Mouse (Mus musculus): ENCODE data around the gene Pitx2. TPM values are rescaled to one million over a fixed set of nuclear protein-coding genes. Genes with fewer than 3 reads are reported as not detected.

Pitx2 gene
- polyA plus RNA-seq, 1 experiment from 2014 or later = 35.6 TPM

GRCm38 (mm10) chr3:129216911-129217561 lies 17.4 kb downstream of the Pitx2 start:
- Histone ChIP-seq H3K4me1 (replicated peaks; ENCODE audit: control insufficient read depth, insufficient read depth, low read length) (peaks cover 6% of the 10 kb centered on the region; the same call in 1 of the 2 replicates), H3K27me3 (replicated peaks; ENCODE audit: control insufficient read depth, insufficient read depth, low read length) (peaks cover 89% of the 10 kb centered on the region), H3K4me3 (ENCODE audit: low read depth, low read length) (peak overlapping the region; percentile 53), H3K9me3 (ENCODE audit: control insufficient read depth, low read length) (no peaks in the 10 kb centered on the region), H3K4me2 (ENCODE audit: low read length) (peak overlapping the region; percentile 75), H3K9ac (ENCODE audit: low read length) (peak overlapping the region; percentile 59), H3K36me3 (ENCODE audit: control insufficient read depth, insufficient read depth, low read length) (no peaks in the 10 kb centered on the region), H3K27ac (ENCODE audit: low read depth) (peak overlapping the region; percentile 20)
- WGBS = 16% methylated on average over 34 of the region's 34 CpGs
- DNase-seq (ENCODE audit: low spot score) (peak; percentile 83), ATAC-seq (replicated peaks; ENCODE audit: low FRiP score, low TSS enrichment, low read depth) (no peak)

- peaks cover 89% of the 10 kb centered on the region for H3K27me3 ChIP-seq (replicated peaks; ENCODE audit: control insufficient read depth, insufficient read depth, low read length)
Observed at GRCm38 (mm10) chr3:129217862-129218370, 18.2 kb downstream of the Pitx2 start.

GRCm38 (mm10) chr3:129218371-129218921 lies 18.8 kb downstream of the Pitx2 start:
- Histone ChIP-seq H3K36me3 (ENCODE audit: control insufficient read depth, insufficient read depth, low read length) (no peaks in the 10 kb centered on the region), H3K9ac (ENCODE audit: low read length) (peak overlapping the region; percentile 59), H3K4me2 (ENCODE audit: low read length) (peak overlapping the region; percentile 75), H3K4me1 (replicated peaks; ENCODE audit: control insufficient read depth, insufficient read depth, low read length) (peaks cover 6% of the 10 kb centered on the region; the same call in 1 of the 2 replicates), H3K27ac (ENCODE audit: low read depth) (peak overlapping the region; percentile 54; the same call in 1 of the 2 replicates), H3K4me3 (ENCODE audit: low read depth, low read length) (peak overlapping the region; percentile 53), H3K9me3 (ENCODE audit: control insufficient read depth, low read length) (no peaks in the 10 kb centered on the region), H3K27me3 (replicated peaks; ENCODE audit: control insufficient read depth, insufficient read depth, low read length) (peaks cover 89% of the 10 kb centered on the region)
- no peak for ATAC-seq (replicated peaks; ENCODE audit: low FRiP score, low TSS enrichment, low read depth)
- peak; percentile 83 for DNase-seq (ENCODE audit: low spot score)
- WGBS = 17% methylated on average over 41 of the region's 41 CpGs

More at GRCm38 (mm10) chr3:129217862-129218370, 18.2 kb downstream of the Pitx2 start:
- peak overlapping the region; percentile 54; the same call in 1 of the 2 replicates for H3K27ac ChIP-seq (ENCODE audit: low read depth)
- 14% methylated on average over 12 of the region's 12 CpGs for WGBS
- DNase-seq (ENCODE audit: low spot score) (peak; percentile 81), ATAC-seq (replicated peaks; ENCODE audit: low FRiP score, low TSS enrichment, low read depth) (no peak)
- H3K9me3 ChIP-seq (ENCODE audit: control insufficient read depth, low read length) = no peaks in the 10 kb centered on the region
- peak overlapping the region; percentile 53 for H3K4me3 ChIP-seq (ENCODE audit: low read depth, low read length)
- H3K36me3 ChIP-seq (ENCODE audit: control insufficient read depth, insufficient read depth, low read length) = no peaks in the 10 kb centered on the region
- peak overlapping the region; percentile 75 for H3K4me2 ChIP-seq (ENCODE audit: low read length)
- peaks cover 6% of the 10 kb centered on the region; the same call in 1 of the 2 replicates for H3K4me1 ChIP-seq (replicated peaks; ENCODE audit: control insufficient read depth, insufficient read depth, low read length)
- H3K9ac ChIP-seq (ENCODE audit: low read length) = peak overlapping the region; percentile 59

GRCm38 (mm10) chr3:129220086-129220670 lies 20.5 kb downstream of the Pitx2 start:
- WGBS = 18% methylated on average over 7 of the region's 7 CpGs
- no peak overlapping the region for H3K27ac ChIP-seq (ENCODE audit: low read depth)
- H3K4me2 ChIP-seq (ENCODE audit: low read length) = peak overlapping the region; percentile 30; the same call in 1 of the 2 replicates
- no peak overlapping the region for H3K9ac ChIP-seq (ENCODE audit: low read length)
- peaks cover 93% of the 10 kb centered on the region for H3K27me3 ChIP-seq (replicated peaks; ENCODE audit: control insufficient read depth, insufficient read depth, low read length)
- H3K4me1 ChIP-seq (replicated peaks; ENCODE audit: control insufficient read depth, insufficient read depth, low read length) = no peaks in the 10 kb centered on the region; the same call in 1 of the 2 replicates
- DNase-seq (ENCODE audit: low spot score) (peak; percentile 58), ATAC-seq (replicated peaks; ENCODE audit: low FRiP score, low TSS enrichment, low read depth) (no peak)
- no peak overlapping the region for H3K4me3 ChIP-seq (ENCODE audit: low read depth, low read length)
- H3K36me3 ChIP-seq (ENCODE audit: control insufficient read depth, insufficient read depth, low read length) = no peaks in the 10 kb centered on the region
- H3K9me3 ChIP-seq (ENCODE audit: control insufficient read depth, low read length) = no peaks in the 10 kb centered on the region

GRCm38 (mm10) chr3:129220681-129221379 lies 21.2 kb downstream of the Pitx2 start:
- WGBS = 13% methylated on average over 24 of the region's 24 CpGs
- Histone ChIP-seq H3K9ac (ENCODE audit: low read length) (peak overlapping the region; percentile 29; the same call in 1 of the 2 replicates), H3K36me3 (ENCODE audit: control insufficient read depth, insufficient read depth, low read length) (no peaks in the 10 kb centered on the region), H3K9me3 (ENCODE audit: control insufficient read depth, low read length) (no peaks in the 10 kb centered on the region), H3K4me3 (ENCODE audit: low read depth, low read length) (peak overlapping the region; percentile 8; the same call in 1 of the 2 replicates), H3K4me1 (replicated peaks; ENCODE audit: control insufficient read depth, insufficient read depth, low read length) (no peaks in the 10 kb centered on the region), H3K27me3 (replicated peaks; ENCODE audit: control insufficient read depth, insufficient read depth, low read length) (peaks cover 94% of the 10 kb centered on the region), H3K27ac (ENCODE audit: low read depth) (peak overlapping the region; percentile 65; the same call in 1 of the 2 replicates), H3K4me2 (ENCODE audit: low read length) (peak overlapping the region; percentile 40)
- DNase-seq (ENCODE audit: low spot score) (peak; percentile 80), ATAC-seq (replicated peaks; ENCODE audit: low FRiP score, low TSS enrichment, low read depth) (no peak)

GRCm38 (mm10) chr3:129221380-129222260 lies 21.9 kb downstream of the Pitx2 start:
- peaks cover 94% of the 10 kb centered on the region for H3K27me3 ChIP-seq (replicated peaks; ENCODE audit: control insufficient read depth, insufficient read depth, low read length)
- DNase-seq (ENCODE audit: low spot score) = peak; percentile 64
- peak overlapping the region; percentile 9 for H3K4me3 ChIP-seq (ENCODE audit: low read depth, low read length)
- H3K36me3 ChIP-seq (ENCODE audit: control insufficient read depth, insufficient read depth, low read length) = no peaks in the 10 kb centered on the region
- H3K9me3 ChIP-seq (ENCODE audit: control insufficient read depth, low read length) = no peaks in the 10 kb centered on the region
- ATAC-seq (replicated peaks; ENCODE audit: low FRiP score, low TSS enrichment, low read depth) = no peak
- peak overlapping the region; percentile 65; the same call in 1 of the 2 replicates for H3K27ac ChIP-seq (ENCODE audit: low read depth)
- H3K4me2 ChIP-seq (ENCODE audit: low read length) = peak overlapping the region; percentile 40
- H3K9ac ChIP-seq (ENCODE audit: low read length) = peak overlapping the region; percentile 29; the same call in 1 of the 2 replicates
- whole genome bisulfite sequencing = 8% methylated on average over 27 of the region's 27 CpGs
- H3K4me1 ChIP-seq (replicated peaks; ENCODE audit: control insufficient read depth, insufficient read depth, low read length) = no peaks in the 10 kb centered on the region

- H3K9ac ChIP-seq (ENCODE audit: low read length) = peak overlapping the region; percentile 29; the same call in 1 of the 2 replicates
- no peaks in the 10 kb centered on the region for H3K4me1 ChIP-seq (replicated peaks; ENCODE audit: control insufficient read depth, insufficient read depth, low read length)
- H3K4me2 ChIP-seq (ENCODE audit: low read length) = peak overlapping the region; percentile 40
- peak; percentile 62 for DNase-seq (ENCODE audit: low spot score)
- WGBS = 3% methylated on average over 21 of the region's 21 CpGs
- H3K9me3 ChIP-seq (ENCODE audit: control insufficient read depth, low read length) = no peaks in the 10 kb centered on the region
- no peak overlapping the region for H3K27ac ChIP-seq (ENCODE audit: low read depth)
- H3K4me3 ChIP-seq (ENCODE audit: low read depth, low read length) = peak overlapping the region; percentile 35; the same call in 1 of the 2 replicates
- ATAC-seq (replicated peaks; ENCODE audit: low FRiP score, low TSS enrichment, low read depth) = no peak
- no peaks in the 10 kb centered on the region for H3K36me3 ChIP-seq (ENCODE audit: control insufficient read depth, insufficient read depth, low read length)
- H3K27me3 ChIP-seq (replicated peaks; ENCODE audit: control insufficient read depth, insufficient read depth, low read length) = peaks cover 94% of the 10 kb centered on the region
Observed at GRCm38 (mm10) chr3:129222448-129223290, 23.0 kb downstream of the Pitx2 start.
